Mouse (Mus musculus) layer of hippocampus, adult 8-10 months (tissue): Measurements from ENCODE around the gene Clcnka. TPM values are rescaled to one million over a fixed set of nuclear protein-coding genes. Genes with fewer than 3 reads are reported as not detected.

Experiments used
- DNase-seq, 2 experiments: peaks; one replicate each; pipeline ENCODE4 v3.0.0; 2022; ENCODE audit warnings: low spot score in 2 of 2
- total RNA-seq, 4 experiments: library from RNA; stranded (reverse); gene quantifications; 2 replicates each; pipeline ENCODE4 v1.2.4; 2022

The Clcnka gene
- not detected for total RNA-seq

- DNase-seq = no peak
Measured at GRCm38 (mm10) chr4:141398545-141398944, at the start of gene Clcnka. Gene Clcnka, minus strand, starts transcription at chr4:141398724.

- no peak for DNase-seq
Measured at GRCm38 (mm10) chr4:141446211-141446610, 47.7 kb upstream of the Clcnka start.

GRCm38 (mm10) chr4:141445328-141445720 lies 46.8 kb upstream of the Clcnka start:
- DNase-seq = no peak

GRCm38 (mm10) chr4:141444451-141445327 lies 46.2 kb upstream of the Clcnka start, which contains the start of gene Zbtb17:
Gene Zbtb17, plus strand, starts transcription at chr4:141444654.
- peak; percentile 76 to 85 for DNase-seq

- no peak for DNase-seq
Measured at GRCm38 (mm10) chr4:141443641-141444429, 45.3 kb upstream of the Clcnka start.

GRCm38 (mm10) chr4:141440877-141441276 lies 42.4 kb upstream of the Clcnka start:
- no peak for DNase-seq

- no peak for DNase-seq
Measured at GRCm38 (mm10) chr4:141439083-141439803, 40.7 kb upstream of the Clcnka start.

GRCm38 (mm10) chr4:141435974-141436373 lies 37.5 kb upstream of the Clcnka start, which contains the start of gene Srarp:
Gene Srarp, minus strand, starts transcription at chr4:141436105.
- DNase-seq = no peak

GRCm38 (mm10) chr4:141433191-141433590 lies 34.7 kb upstream of the Clcnka start:
- no peak for DNase-seq

GRCm38 (mm10) chr4:141432666-141433065 lies 34.1 kb upstream of the Clcnka start:
- no peak for DNase-seq

- DNase-seq = peak in 1 of 2 experiments; percentile 53
Measured at GRCm38 (mm10) chr4:141430997-141431396, 32.5 kb upstream of the Clcnka start.

GRCm38 (mm10) chr4:141429847-141430246 lies 31.3 kb upstream of the Clcnka start:
- no peak for DNase-seq

- no peak for DNase-seq
Measured at GRCm38 (mm10) chr4:141429381-141429780, 30.9 kb upstream of the Clcnka start.

- DNase-seq = no peak
Measured at GRCm38 (mm10) chr4:141427921-141428320, 29.4 kb upstream of the Clcnka start.

GRCm38 (mm10) chr4:141426796-141427745 lies 28.5 kb upstream of the Clcnka start:
- no peak for DNase-seq

- DNase-seq = peak; percentile 59 to 61
Measured at GRCm38 (mm10) chr4:141425484-141426479, 27.3 kb upstream of the Clcnka start.

GRCm38 (mm10) chr4:141423691-141424431 lies 25.3 kb upstream of the Clcnka start:
- DNase-seq = no peak

- DNase-seq = no peak
Measured at GRCm38 (mm10) chr4:141423288-141423687, 24.8 kb upstream of the Clcnka start.
